Mouse (Mus musculus) heart, adult 9 months (tissue): ENCODE results near the gene Gpr3.
A peak's percentile ranks its signal among the peaks of the same experiment; 100 is the strongest.

Experiments used
- DNase-seq, 2 experiments: peaks; one replicate each; pipeline ENCODE4 v3.0.0; 2022; ENCODE audit warnings: low spot score in 2 of 2

The Gpr3 gene

DNA sequence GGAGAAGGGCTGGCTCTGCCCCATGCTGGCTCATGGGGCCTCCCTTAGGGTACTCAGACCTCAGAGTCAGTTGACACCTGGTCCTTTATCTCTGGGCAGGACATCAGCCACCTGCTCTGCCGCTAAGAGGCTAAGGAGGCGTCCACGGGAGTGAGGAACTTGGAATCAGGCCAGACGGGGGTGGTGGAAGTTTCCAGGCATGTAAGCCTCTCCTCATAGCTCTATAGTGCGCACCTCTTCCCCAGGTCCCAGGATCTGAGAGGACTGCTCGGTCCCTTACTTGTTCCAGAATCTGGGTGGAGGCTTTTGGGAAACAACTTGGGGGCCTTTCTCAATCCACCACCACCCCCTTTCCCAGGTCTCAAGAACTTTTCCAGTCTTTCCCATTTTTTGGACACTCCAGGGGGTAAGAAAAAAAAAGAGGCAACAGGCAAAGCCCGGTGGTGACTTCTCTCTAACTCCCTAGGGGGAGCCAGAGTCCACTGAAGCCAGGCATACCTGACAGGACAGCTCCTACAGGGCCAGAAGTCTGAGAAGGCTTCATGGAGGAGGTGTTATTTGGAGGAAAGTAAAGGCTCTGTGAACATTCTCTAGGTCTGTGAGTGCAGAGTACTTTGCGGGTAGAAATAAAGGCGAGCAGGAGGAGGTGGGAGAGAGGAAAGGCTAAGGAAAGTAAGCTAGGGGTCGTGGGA, 21.1 kb upstream of the Gpr3 start:
- no peak for DNase-seq

DNA sequence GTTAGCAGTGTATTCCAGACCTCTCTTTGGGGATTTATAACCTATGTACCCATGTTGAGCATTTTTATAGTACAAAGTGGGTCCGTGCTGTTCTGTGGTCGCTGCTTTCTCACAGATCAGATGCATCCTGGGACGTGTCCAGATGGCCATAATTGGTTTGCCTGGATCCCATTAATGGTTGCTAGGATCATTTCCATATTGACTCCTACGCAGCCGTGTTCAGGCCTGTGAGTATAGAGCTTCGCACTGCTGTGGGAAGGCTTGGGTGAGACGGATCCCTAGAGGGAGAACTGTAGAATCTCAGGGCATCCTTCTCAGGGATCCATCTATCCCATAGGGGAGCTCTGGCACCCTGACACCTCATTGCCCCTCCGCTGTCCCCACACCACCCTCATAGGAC, 17.2 kb upstream of the Gpr3 start:
- DNase-seq: no peak

GRCm38 (mm10) chr4:133227636-133228035, 15.3 kb upstream of the Gpr3 start:
- no peak for DNase-seq

- DNase-seq: peak in 1 of 2 experiments; percentile 51
These were observed 13.7 kb upstream of the Gpr3 start for GRCm38 (mm10) chr4:133226073-133226472.

- DNase-seq: no peak
These were observed 11.5 kb upstream of the Gpr3 start for GRCm38 (mm10) chr4:133223875-133224274.

DNA sequence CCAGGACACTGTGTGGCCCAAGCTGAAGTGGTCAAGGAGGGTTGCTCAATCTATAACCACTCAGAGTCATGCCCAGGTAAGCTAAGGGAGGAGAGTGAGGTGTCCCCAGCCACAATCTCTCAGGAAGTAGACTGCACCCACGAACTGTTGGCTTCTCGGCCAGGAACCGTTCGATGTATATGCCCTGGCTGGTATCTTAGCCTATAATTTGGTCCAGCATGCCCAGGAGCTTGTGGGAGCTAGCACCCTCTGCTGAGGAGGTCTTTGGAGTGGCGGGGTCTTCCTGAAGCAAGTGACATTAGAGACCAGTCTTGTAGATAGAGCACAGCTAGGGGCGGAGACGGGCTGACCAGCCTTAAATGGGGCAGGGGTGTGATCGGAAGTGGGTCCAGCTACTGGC, 9.4 kb upstream of the Gpr3 start:
- DNase-seq: no peak

GRCm38 (mm10) chr4:133220656-133221055, 8.3 kb upstream of the Gpr3 start:
- no peak for DNase-seq

DNA sequence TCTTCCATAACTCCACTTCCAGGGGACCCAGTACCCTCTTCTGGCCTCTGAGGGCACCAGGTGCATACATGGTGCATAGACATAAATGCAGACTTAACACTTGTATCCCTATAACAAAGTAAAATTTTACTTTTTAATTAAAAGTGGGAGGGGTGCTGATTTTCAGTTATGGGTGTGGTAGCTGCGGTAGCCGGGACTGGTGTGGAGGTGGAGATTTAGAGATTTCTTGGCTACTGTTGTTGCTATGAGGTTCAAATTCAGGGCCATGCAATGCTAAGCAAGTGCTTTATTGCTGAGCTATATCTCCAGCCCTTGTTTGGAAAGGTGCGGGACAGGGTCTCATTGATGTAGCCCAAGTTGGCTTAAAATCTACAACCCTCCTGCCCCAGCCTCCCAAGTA, 6.4 kb upstream of the Gpr3 start:
- DNase-seq: no peak

DNA sequence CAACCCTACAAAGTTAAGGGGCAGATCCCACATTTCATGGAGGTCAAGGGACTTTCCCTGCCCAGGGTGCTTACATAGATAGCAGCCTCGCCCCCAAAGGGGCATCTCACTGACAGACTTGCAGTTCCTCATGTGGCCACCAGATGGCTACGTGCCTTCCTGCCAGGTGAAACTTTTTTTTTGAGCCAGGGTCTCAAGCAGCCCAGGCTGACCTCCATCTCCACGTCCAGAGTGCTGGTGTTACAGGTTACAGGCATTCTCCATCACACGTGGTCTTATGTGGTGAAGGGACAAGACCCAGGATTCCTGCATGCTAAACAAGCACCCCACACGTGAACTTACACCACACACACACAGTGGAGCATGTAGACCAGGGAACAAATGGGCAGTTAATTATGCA, 5.3 kb upstream of the Gpr3 start:
- DNase-seq: no peak

- DNase-seq: no peak
These were observed 1.3 kb upstream of the Gpr3 start for GRCm38 (mm10) chr4:133213661-133214060.

GRCm38 (mm10) chr4:133213268-133213590, 893 bp upstream of the Gpr3 start:
- no peak for DNase-seq

DNA sequence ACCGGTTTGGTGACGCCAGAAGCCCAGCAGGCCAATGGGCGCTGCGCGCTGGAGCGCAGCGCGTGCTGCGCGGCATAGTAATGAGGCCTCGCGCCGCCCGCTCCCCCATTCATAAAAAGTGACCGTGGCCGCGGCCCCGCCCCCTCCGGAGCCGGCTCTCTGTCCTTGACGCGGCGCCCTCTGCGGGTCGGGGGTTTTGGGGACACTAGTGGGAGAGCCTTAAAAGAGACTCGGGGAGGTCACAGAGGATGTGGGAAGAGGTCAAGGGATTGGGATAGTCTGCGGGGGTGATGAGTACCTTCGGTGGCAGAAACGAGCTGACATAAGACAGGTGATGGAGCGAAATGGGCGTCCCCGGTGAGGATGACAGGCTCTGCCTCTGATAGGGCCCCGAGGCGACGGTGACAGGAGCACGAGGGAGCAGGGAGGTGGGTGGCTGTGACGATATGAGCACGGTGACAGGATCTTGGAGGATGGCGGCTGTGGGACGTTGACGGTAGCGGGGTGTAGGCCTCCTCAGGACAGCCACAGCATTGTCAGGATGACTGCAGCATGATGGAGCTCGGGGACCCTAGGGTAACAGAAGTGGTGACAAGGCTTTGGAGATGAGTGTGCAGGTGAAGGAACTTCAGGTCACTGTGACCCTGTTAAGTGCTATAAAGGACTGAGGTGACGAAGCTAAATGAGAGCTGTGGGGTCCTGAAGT, 379 bp upstream of the Gpr3 start:
- DNase-seq: peak; percentile 69 to 77

- DNase-seq: no peak
These were observed 1.4 kb downstream of the Gpr3 start for GRCm38 (mm10) chr4:133210788-133211390.

DNA sequence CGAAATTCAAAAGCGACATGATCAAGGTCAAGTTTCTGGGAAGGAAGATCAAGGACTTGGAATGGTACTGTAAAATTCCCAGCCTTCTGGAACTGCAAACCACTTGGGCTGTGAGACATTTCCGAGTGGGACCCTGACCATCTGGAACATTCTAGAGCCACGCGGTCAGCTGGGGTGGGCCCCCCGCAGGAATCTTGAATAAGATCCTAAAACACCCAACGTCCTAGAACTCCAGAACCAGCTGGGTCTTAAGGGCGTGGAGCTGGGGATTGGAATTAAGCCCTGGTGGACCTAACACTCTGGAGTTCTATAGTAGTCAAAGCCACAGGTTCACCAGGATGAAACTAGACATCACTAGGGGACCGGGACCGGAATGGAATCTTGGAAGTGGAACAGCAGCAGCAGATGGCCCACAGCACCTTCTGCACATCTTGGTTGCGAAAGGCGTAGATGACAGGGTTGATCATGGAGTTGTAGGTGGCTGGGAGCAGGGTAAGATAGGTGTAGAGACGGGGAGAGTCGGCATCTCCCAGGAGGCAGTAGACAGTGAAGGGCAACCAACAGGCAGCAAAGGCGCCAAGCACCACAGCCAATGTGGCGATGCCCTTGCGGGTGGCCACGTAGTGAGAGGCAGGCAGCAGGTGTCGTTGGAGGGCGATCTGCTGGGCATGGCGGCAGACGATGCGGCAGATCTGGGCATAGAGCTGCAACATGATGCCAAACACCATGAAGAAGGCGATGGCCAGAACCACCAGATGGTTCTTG, 2.1 kb downstream of the Gpr3 start:
- no peak for DNase-seq

DNA sequence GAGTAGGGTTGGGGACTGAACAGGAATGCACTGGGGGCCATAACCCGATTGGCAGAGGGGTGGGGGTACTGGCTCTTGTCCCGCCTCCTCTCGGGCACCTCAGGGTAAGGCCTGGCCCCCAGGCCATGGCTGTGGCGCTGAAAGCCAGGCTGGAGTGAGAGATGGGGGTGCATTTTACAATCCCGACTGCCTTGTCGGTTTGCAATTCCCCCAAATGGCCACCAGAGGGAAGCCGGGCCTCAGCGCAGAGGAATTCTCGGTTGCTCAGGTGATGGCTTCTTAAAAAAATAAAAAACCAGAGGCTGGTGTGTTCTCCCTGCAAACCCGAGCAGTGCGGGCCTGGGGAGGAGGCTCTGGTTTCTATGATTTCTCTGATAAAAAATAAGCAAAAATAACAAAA, 3.0 kb downstream of the Gpr3 start:
- DNase-seq: peak in 1 of 2 experiments; percentile 35

DNA sequence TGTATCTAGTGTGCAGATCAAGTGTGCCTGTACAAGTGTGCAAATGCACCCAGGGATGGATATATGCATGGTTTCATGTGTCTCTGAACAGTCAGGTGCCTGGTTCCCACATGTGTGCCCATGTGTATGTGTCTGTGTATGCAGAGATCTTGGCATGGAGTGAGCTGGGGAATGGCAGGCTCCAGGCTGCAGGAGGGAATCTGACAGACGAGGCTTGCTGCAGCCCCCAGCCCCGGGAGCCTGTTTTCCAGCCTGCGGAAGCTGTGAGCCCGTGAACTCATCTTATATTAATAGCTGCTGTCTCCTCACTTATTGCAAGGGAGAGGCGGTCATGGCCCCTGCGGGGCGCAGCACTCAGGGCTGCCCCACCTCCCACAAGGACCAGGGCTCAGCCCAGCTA, 8.0 kb downstream of the Gpr3 start:
- no peak for DNase-seq

GRCm38 (mm10) chr4:133203591-133203990, 8.7 kb downstream of the Gpr3 start:
- no peak for DNase-seq

DNA sequence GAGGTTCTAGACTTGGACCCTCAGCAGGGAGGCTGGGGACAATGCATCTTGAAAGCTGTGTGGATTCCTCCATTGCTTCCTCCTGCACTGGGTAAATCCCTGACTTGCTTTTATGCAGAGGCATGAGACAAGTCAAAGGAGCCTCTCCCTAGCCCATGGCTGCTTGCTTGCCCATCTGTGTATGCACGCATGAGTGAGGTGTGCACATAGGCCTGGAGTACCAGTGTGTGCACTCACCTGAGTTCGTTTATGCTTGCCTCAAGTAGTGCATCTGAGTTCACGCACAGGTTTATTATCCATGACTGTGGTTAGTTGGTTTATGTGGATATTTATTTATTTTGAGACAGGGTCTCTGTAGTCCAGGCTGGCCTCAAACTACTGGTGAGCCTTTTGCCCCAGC, 10.1 kb downstream of the Gpr3 start:
- no peak for DNase-seq

DNA sequence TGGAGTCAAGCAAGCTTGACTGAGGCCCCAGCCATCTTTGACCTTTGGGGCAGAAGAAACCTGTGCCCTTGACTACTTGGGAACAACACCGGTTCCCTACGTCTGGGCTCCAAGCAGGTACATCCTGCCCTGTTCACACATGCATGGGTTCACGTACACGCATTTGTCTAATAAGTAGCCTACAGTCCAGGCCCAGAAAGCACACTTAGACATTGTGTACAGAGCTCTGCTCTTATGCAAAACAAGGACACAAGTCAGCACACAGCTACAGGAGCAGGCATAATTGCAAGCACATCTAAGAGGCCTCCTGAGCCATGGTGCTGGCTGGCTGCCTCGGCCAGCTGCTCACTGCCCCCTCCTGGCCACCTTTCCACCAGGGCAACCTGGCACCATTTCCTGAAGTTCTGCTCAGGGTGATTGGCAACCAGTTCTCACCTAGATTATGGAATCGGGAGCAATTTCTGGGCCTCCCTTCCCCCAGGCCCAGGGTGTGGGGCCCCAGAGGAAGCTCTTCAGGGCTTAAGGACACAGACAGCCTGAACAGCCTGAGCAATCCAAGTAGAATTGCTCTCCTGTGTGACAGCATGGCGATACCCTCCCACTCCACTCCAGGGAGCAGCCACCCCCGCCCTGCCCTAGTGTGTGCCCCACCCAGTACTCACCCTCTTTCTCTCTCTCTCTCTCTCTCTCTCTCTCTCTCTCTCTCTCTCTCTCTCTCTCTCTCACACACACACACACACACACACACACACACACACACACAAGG, 11.1 kb downstream of the Gpr3 start:
- peak in 1 of 2 experiments; percentile 72 for DNase-seq

- DNase-seq: peak in 1 of 2 experiments; percentile 50
These were observed 12.0 kb downstream of the Gpr3 start for GRCm38 (mm10) chr4:133200343-133200742.

DNA sequence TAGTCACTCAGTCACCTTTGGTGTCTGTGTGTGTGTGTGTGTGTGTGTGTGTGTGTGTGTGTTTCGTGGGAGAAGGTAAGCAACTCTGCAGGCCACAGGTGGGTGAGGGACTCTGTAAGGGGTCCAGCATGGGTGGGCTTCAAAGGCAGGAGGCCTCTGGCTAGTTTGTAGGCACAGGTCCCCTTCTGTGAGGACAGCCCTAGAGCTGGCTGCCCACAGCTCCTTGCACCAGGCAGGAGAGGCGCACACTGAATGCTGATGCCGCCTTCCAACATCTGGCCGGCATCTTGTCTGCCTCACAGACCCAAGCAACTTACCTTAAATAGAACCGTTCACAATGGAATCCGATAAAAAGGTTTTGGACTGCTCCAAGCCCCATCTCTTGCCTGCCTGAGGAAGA, 12.6 kb downstream of the Gpr3 start:
- no peak for DNase-seq
